Mouse (Mus musculus): ENCODE measurements around the gene Aar2. TPM values are rescaled to one million over a fixed set of nuclear protein-coding genes. Genes with fewer than 3 reads are reported as not detected.
A peak's percentile ranks its signal among the peaks of the same experiment; 100 is the strongest.

The Aar2 gene
- total RNA-seq, 1 experiment from 2014 or later = 38.0 TPM

- DNase-seq = no peak
Observed at GRCm38 (mm10) chr2:156568647-156569046, 21.3 kb downstream of the Aar2 start.

GRCm38 (mm10) chr2:156569261-156569660, 21.9 kb downstream of the Aar2 start:
- peak; percentile 37 for DNase-seq

GRCm38 (mm10) chr2:156571521-156571920, 24.1 kb downstream of the Aar2 start:
- no peak for DNase-seq

DNA sequence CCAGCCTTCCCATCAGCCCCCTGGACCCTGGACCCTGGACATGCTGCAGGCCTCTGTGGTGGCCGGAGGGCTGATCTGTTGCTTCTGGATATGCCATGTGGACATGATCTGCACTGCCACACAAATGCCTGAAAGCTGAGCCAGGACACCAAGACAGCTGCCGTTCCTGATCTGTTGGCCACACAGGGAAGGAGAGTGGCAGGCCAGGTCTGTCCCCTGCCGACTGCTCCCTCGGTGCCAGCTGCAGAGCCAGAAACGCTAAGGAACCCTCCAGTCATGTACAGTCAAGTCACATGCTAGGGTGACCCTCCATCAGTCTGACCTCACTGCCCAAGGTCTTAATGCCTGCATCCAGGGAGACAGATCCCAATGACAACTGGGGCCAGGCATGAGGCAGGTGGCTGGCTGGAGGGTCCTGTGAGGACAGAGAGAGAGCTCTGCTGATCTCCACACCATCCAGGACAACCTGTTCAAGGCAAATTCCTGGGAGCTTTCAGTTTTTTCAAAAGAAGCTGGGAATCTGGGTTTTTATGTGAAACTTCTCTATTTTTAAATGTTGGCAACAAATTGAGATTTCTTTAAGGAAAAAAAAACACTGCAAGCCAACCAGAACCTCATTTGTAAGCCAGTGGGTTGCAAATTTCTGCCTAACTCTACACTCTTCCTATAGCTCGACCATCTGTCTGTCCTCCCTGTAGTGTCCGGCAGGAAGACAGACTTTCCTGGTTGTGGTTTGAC, 29.6 kb downstream of the Aar2 start:
- DNase-seq = no peak

- DNase-seq = no peak
Observed at GRCm38 (mm10) chr2:156580507-156580906, 33.1 kb downstream of the Aar2 start.

GRCm38 (mm10) chr2:156581244-156581643, 33.9 kb downstream of the Aar2 start:
- peak; percentile 45 for DNase-seq

GRCm38 (mm10) chr2:156582887-156583286, 35.5 kb downstream of the Aar2 start:
- DNase-seq = no peak

DNA sequence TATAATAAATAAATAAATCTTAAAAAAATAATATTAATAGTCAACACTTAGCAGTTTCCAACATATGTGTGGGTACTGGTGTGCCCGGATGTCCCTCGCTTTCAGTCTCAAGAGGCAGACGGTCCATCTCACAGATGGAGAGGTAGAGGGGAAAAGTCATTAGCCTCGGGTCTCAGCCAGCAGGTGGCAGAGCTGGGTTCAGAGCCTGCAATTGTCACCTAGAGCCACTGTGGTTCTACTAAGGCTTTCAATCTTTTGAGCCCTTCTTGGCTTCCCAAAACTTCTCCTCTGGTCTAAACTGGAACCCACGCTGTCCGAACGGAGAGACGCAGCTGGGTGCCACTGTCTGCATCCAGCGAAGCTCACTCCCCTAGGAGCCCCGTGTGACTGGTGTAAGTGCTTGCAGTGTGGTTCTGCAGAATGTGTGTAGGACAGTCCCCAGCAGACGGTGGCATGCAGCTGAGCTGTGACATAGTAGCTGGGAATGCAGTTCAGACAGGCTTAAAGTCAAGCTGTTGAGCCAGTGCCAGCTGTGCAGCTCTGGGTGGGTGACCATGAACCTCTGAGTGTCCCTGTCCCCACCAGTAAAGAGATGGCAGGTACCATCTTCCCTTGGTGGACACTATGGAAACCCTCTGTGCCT, 36.9 kb downstream of the Aar2 start:
- DNase-seq = no peak

GRCm38 (mm10) chr2:156584797-156585471, 37.5 kb downstream of the Aar2 start:
- DNase-seq = no peak

GRCm38 (mm10) chr2:156589481-156589880, 42.1 kb downstream of the Aar2 start:
- no peak for DNase-seq

- DNase-seq = no peak
Observed at GRCm38 (mm10) chr2:156594987-156595490, 47.7 kb downstream of the Aar2 start.

- DNase-seq = no peak
Observed at GRCm38 (mm10) chr2:156602581-156602980, 55.2 kb downstream of the Aar2 start.

- no peak for DNase-seq
Observed at GRCm38 (mm10) chr2:156603671-156604070, 56.3 kb downstream of the Aar2 start.

DNA sequence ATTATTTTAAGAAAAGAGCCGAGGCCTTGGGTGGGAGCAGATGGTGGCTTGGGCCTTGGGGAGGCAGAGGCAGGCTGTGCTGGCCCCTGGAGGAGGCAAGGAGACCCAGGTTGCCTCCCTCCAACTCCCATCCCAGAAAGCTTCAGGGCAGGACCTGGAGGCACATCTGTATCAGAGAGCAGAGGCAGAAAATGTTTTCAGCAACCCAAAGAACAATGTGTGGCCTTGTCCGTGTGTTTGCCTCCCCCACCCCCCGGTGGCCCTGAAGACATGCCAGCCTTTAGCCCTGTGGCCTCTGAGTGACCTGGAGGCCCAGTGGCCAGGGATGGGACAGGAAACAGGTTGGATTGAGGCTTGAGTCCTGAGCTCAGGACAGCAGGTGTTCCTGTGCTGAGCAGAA, 57.8 kb downstream of the Aar2 start:
- no peak for DNase-seq

DNA sequence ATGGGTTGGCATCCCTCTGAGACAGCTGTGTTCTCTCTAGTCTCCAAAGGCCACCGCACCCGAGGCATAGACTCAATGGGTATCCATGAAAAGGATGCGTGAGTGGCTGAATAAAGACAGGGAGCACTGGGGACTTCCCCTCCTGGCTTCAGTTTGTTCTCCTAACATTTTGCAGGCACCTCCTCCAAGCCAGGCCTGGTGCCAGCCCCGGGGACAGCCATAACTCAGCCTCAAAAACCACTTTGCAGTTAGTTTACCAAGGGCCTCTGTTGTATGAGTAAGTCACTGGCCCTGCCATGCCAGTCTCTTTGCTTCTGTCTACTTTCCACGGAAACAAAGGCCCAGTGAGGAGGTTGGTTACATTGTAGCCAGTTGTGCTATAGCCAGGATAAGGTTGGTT, 58.6 kb downstream of the Aar2 start:
- peak; percentile 57 for DNase-seq

GRCm38 (mm10) chr2:156613081-156613540, 65.7 kb downstream of the Aar2 start:
- peak; percentile 77 for DNase-seq

GRCm38 (mm10) chr2:156613541-156614257, 66.3 kb downstream of the Aar2 start, which contains the start of gene Dlgap4:
Gene Dlgap4 (plus strand): TSS chr2:156613705.
- peak; percentile 53 for DNase-seq

DNA sequence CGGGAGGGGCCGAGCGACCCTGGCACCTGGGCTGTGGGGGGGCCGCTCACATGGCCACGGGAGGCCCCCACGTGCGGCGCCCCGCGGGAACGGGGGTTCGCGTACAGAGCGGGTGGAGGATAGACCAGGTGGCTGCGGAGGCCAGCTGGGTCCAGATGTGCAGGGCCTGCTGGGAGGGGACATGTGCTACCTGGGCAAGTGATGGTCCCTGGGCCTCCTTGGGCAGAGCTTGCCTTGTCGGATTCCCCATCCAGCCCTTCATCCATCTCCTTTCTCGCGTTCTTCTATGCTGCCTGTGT, 66.8 kb downstream of the Aar2 start:
- DNase-seq = no peak

DNA sequence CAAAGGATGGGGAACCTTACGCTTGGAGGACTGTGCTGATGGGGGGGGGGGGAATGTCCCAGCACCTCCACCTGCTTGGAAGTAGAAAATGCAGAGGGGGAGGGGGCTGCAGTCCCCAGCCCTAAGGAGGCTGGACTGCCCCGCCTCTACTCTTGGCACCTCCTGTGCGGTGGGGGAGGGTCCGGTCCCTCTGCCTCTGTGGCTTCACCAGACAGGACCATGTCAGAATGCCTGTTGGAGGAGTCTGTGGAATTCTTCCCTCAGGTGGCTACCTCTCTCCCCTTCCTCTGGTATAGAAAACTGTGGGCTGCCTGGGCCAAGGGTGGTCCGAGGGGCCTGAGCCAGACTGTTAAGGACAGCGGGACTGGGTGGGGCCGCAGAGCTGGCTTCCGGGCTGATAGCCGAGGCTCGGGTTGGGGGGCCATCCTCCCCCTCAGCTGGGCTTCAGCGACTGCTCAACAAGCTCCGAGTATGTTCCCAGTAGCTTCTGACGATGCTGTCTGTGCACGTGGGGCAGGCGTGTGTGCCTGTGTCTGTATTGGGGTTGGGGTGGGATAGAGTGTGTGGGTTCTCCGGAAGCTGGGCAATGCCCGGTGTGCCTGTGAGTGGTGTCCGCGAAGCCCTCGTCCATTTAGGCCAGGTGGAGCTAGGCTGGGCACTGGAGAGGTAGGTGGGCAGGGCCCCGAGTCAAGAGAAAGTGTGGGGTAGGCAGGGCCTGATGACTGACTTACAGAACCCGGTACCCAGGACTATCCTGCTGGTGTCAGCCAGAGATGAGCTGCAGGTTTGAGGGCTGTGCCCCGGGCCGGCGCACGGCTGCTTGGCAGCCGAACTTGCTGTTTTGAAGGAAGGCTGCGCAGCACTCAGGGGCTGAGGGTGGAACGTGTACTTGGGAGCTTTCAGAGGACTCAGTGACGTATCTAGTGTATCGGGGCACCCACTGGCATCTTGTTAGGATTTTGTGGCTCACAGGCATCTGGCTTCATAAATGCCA, 67.6 kb downstream of the Aar2 start:
- DNase-seq = no peak

DNA sequence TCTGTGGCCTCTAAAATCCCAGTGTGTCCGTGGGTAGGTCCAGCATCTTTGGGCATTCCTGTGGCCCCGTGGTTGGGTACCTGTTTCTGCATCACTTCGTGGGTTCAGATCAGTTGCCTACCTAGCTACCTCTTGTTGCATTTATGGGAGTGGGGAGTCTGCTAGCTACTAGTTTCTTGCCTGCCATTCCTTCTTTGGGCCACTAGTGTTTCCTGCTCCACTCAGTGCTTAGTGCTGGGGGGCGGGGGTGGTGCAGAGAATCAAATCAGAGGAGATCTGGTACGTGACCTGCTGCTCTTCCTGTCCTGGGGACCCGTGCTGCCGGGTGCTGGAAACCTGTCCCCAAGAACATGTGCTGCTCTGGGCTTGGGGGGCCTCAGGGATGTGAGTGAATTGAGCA, 69.1 kb downstream of the Aar2 start:
- no peak for DNase-seq

GRCm38 (mm10) chr2:156617536-156617935, 70.2 kb downstream of the Aar2 start:
- no peak for DNase-seq
